Mouse (Mus musculus): ENCODE results near the gene Abca14. TPM values are rescaled to one million over a fixed set of nuclear protein-coding genes. Genes with fewer than 3 reads are reported as not detected.
"Not testable (repeated sequence)": the region's sequence is repeated elsewhere in the genome, so short reads cannot be mapped to it uniquely, and the experiment has no call there.

The Abca14 gene
- total RNA-seq, 2 experiments from 2014 or later: not detected

- DNase-seq: peak; percentile 33
- intact Hi-C loops (cut with DNase I): loop anchor here (5.0 to 10.0 kb wide), 2 partner anchors 74 to 356 kb away; no protein-coding TSS in a partner anchor
Measured at GRCm38 (mm10) chr7:120201231-120201744, 2.5 kb upstream of the Abca14 start.

- intact Hi-C loops (cut with DNase I): loop anchor here (5.0 to 10.0 kb wide), 2 partner anchors 74 to 357 kb away; no protein-coding TSS in a partner anchor
- no peak for DNase-seq
Measured at GRCm38 (mm10) chr7:120201771-120202170, 2.0 kb upstream of the Abca14 start, which contains the start of gene Crym. Gene Crym (minus strand): TSS chr7:120202111.

- DNase-seq: no peak
Measured at GRCm38 (mm10) chr7:120205989-120206388, 2.2 kb downstream of the Abca14 start.

GRCm38 (mm10) chr7:120228541-120228940 lies 24.8 kb downstream of the Abca14 start:
- DNase-seq: no peak
- intact Hi-C loops (cut with DNase I): no loop called here

More at GRCm38 (mm10) chr7:120205989-120206388, 2.2 kb downstream of the Abca14 start:
- intact Hi-C loops (cut with DNase I): loop anchor here (10.0 kb wide), 1 partner anchor 361 kb away; no protein-coding TSS in a partner anchor

GRCm38 (mm10) chr7:120241092-120241491 lies 37.3 kb downstream of the Abca14 start:
- no peak for DNase-seq
- intact Hi-C loops (cut with DNase I): no loop called here

GRCm38 (mm10) chr7:120271135-120271991 lies 67.6 kb downstream of the Abca14 start:
- intact Hi-C loops (cut with DNase I): no loop called here
- no peak for DNase-seq

- intact Hi-C loops (cut with DNase I): no loop called here
- DNase-seq: peak; percentile 74
Measured at GRCm38 (mm10) chr7:120272110-120272509, 68.3 kb downstream of the Abca14 start.

GRCm38 (mm10) chr7:120285286-120285685 lies 81.5 kb downstream of the Abca14 start:
- intact Hi-C loops (cut with DNase I): no loop called here

GRCm38 (mm10) chr7:120316086-120316485 lies 112.3 kb downstream of the Abca14 start:
- intact Hi-C loops (cut with DNase I): no loop called here
- DNase-seq: no peak

More at GRCm38 (mm10) chr7:120285286-120285685, 81.5 kb downstream of the Abca14 start:
- DNase-seq: peak; percentile 24

GRCm38 (mm10) chr7:120322963-120323362 lies 119.2 kb downstream of the Abca14 start:
- intact Hi-C loops (cut with DNase I): loop anchor here (10.0 kb wide), 1 partner anchor 478 kb away; no protein-coding TSS in a partner anchor
- no peak for DNase-seq

GRCm38 (mm10) chr7:120325911-120326310 lies 122.2 kb downstream of the Abca14 start:
- not testable (repeated sequence) for DNase-seq
- intact Hi-C loops (cut with DNase I): loop anchor here (2.0 to 10.0 kb wide), 2 partner anchors 201 to 481 kb away; no protein-coding TSS in a partner anchor

GRCm38 (mm10) chr7:120327220-120328073 lies 123.7 kb downstream of the Abca14 start:
- DNase-seq: peak; percentile 34
- intact Hi-C loops (cut with DNase I): loop anchor here (10.0 kb wide), 1 partner anchor 483 kb away; no protein-coding TSS in a partner anchor

- intact Hi-C loops (cut with DNase I): loop anchor here (10.0 kb wide), 1 partner anchor 483 kb away; no protein-coding TSS in a partner anchor
- peak; percentile 54 for DNase-seq
Measured at GRCm38 (mm10) chr7:120328087-120328793, 124.5 kb downstream of the Abca14 start, which contains the start of gene Abca15. Gene Abca15 (plus strand): TSS chr7:120328670.

- intact Hi-C loops (cut with DNase I): no loop called here
- peak; percentile 25 for DNase-seq
Measured at GRCm38 (mm10) chr7:120361159-120361558, 157.4 kb downstream of the Abca14 start.

Other genes starting within 250 kb of the Abca14 start
- under 1 TPM; 0.34 to 0.52 TPM for gene Dnah3, start 108.7 kb upstream of the Abca14 start, total RNA-seq (2021)
- 1 to 10 TPM; 7.0 to 9.1 TPM for gene Tmem159, start 101.6 kb upstream of the Abca14 start, total RNA-seq (2021)
- under 1 TPM; 0.44 TPM for gene Zp2, start 58.7 kb upstream of the Abca14 start, total RNA-seq (2021)
- under 1 TPM; 0.16 to 0.32 TPM for gene Anks4b, start 30.1 kb upstream of the Abca14 start, total RNA-seq (2021)
- 100 to 1,000 TPM in 1 of 2 experiments, 10 to 100 TPM in 1; 93.0 to 126 TPM for gene Crym, start 1.9 kb upstream of the Abca14 start, total RNA-seq (2021)
- not detected for gene Abca15, start 124.7 kb downstream of the Abca14 start, total RNA-seq (2021)
- gene Abca16, start 205.7 kb downstream of the Abca14 start, total RNA-seq (2021): not detected

Data from left cerebral cortex, postnatal 4 days (tissue).